Mouse (Mus musculus) thymus, adult 2 months (tissue): ENCODE measurements around the gene Casp8ap2. TPM values are rescaled to one million over a fixed set of nuclear protein-coding genes. Genes with fewer than 3 reads are reported as not detected.

Source experiments
- DNase-seq: peaks from one replicate; pipeline ENCODE4 v3.0.0; 2021
- H3K27ac ChIP-seq: fragments of 200-500 bp; 2 replicates; pipeline ENCODE4 v1.5.1; 2012; ENCODE audit warnings: low read length, control low read depth; ENCODE audit not compliant: control insufficient read depth, insufficient read depth
- H3K27me3 ChIP-seq: fragments of 200-500 bp; 2 replicates; pipeline ENCODE4 v1.6.1; 2012; ENCODE audit warnings: mild to moderate bottlenecking, low read length, moderate library complexity, mixed read lengths; ENCODE audit not compliant: control insufficient read depth, insufficient read depth
- H3K36me3 ChIP-seq: fragments of 200-500 bp; 2 replicates; pipeline ENCODE4 v1.6.1; 2012; ENCODE audit warnings: mild to moderate bottlenecking, low read length, moderate library complexity; ENCODE audit not compliant: control insufficient read depth, insufficient read depth
- H3K4me1 ChIP-seq: fragments of 200-500 bp; replicated peaks from 2 replicates; pipeline ENCODE4 v1.6.1; 2012; ENCODE audit warnings: low read length; ENCODE audit not compliant: control insufficient read depth, insufficient read depth
- H3K4me3 ChIP-seq: fragments of 200-500 bp; 2 replicates; pipeline ENCODE4 v1.5.1; 2012; ENCODE audit warnings: mild to moderate bottlenecking, low read length, control low read depth, moderate library complexity; ENCODE audit not compliant: control insufficient read depth, insufficient read depth
- CTCF ChIP-seq: fragments of 200-500 bp; IDR thresholded peaks from 2 replicates; pipeline ENCODE4 v1.5.1; 2012; ENCODE audit warnings: mild to moderate bottlenecking, control low read depth, low read length, moderate library complexity, borderline replicate concordance; ENCODE audit not compliant: control insufficient read depth, poor library complexity, insufficient read depth; ENCODE audit errors: extremely low read depth
- POLR2A ChIP-seq: fragments of 200-500 bp; IDR thresholded peaks from 2 replicates; pipeline ENCODE4 v1.6.1; 2012; ENCODE audit warnings: mild to moderate bottlenecking, low read length, control low read depth, moderate library complexity; ENCODE audit not compliant: control insufficient read depth, poor library complexity, insufficient read depth; ENCODE audit errors: extremely low read depth
- WGBS: fragments of 180-500 bp; shearing (Covaris S2); methylation state at CpG from one replicate; pipeline ENCODE4 v1.1.7; 2018; 5-methylcytosine and 5-hydroxymethylcytosine counted together
- polyA plus RNA-seq: library from polyadenylated mRNA; depleted of rRNA; stranded (reverse); fragments of >200 nt; gene quantifications from 2 replicates; pipeline ENCODE4 v1.2.3, GENCODE M21; 2012; rRNA removed

Gene Casp8ap2
- polyA plus RNA-seq, 1 experiment = 5.4 TPM

DNA sequence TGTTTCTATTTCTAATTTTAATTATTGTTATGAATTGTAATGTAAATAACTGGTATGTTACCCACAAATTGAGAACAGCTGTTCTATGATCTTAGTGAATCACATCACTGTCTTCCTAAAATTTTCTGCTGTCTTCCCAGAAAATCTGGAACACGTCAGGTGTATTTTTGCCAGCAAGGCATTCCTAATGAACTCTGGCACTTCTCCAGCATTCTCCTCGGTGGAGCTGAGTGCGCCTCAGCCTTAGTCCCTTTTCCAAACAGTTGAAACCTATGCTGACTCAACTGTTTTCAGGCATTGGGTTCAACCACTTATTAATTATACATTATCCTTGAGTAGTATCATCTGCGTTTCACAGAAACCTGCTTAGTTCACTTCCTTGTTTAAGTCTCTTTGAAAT lies 67.2 kb downstream of the Casp8ap2 start:
- 94% methylated on average over 4 of the region's 4 CpGs for WGBS
- Histone ChIP-seq H3K36me3 (no peaks in the 10 kb centered on the region; the same call in 1 of the 2 replicates), H3K4me3 (no peak overlapping the region), H3K27ac (no peak overlapping the region), H3K4me1 (no peaks in the 10 kb centered on the region), H3K27me3 (no peaks in the 10 kb centered on the region)
- TF ChIP-seq POLR2A = no peak
- no peak for TF ChIP-seq CTCF
- DNase-seq = no peak

DNA sequence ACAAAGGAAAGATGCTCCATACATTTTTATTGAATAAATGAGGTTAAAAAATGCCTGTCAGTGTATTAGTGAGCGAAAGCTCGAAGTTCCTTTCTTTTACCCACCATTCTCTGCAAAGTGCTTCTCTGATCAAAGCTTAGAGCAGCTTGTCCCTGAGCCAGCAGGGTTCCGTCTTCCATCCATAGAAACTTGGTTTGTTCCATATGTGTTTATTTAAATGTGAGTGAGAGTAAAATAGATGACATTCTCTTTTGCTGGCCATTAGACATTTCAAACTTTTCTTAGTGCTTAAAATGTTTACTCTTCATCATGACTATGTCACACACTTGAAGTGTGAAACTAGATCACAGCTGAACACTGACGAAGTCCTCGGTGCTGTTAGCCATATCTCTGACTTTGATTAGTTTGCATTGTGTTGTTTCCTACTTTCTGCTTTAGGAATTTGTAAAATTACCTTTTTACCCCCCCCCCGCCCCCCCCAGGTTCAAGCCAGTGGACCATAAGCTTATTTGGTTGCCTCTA lies 67.9 kb downstream of the Casp8ap2 start:
- no peaks in the 10 kb centered on the region for H3K4me1 ChIP-seq
- no peaks in the 10 kb centered on the region for H3K27me3 ChIP-seq
- TF ChIP-seq CTCF = no peak
- no peak for TF ChIP-seq POLR2A
- H3K27ac ChIP-seq = no peak overlapping the region
- 95% methylated on average over 6 of the region's 6 CpGs for WGBS
- no peak for DNase-seq
- H3K36me3 ChIP-seq = no peaks in the 10 kb centered on the region; the same call in 1 of the 2 replicates
- H3K4me3 ChIP-seq = no peak overlapping the region

Other genes with a start within 250 kb of the Casp8ap2 start
- gene Gja10, start 12.7 kb upstream of the Casp8ap2 start, polyA plus RNA-seq = 0.12 TPM in 1 of 2 replicates, not detected in the other
- gene Mdn1, start 41.7 kb downstream of the Casp8ap2 start, polyA plus RNA-seq = 12.6 and 13.8 TPM in 2 replicates
- gene Lyrm2, start 184.8 kb downstream of the Casp8ap2 start, polyA plus RNA-seq = 11.6 and 12.4 TPM in 2 replicates